Mouse (Mus musculus) heart, embryonic 13.5 days (tissue): ENCODE results near the gene Atxn7. TPM values are rescaled to one million over a fixed set of nuclear protein-coding genes. Genes with fewer than 3 reads are reported as not detected.

Source experiments
- ATAC-seq: fragments of 200-750 bp; cut with Nextera tagmentation; 2 replicates; pipeline ENCODE4 v1.8.0; 2017; ENCODE audit warnings: moderate TSS enrichment; ENCODE audit not compliant: insufficient number of reproducible peaks, low FRiP score, low TSS enrichment; ENCODE audit errors: extremely low read depth
- H3K27ac ChIP-seq: fragments of 300-500 bp; sonication (generic); replicated peaks from 2 replicates; pipeline ENCODE4 v1.5.1; 2015; ENCODE audit warnings: moderate library complexity, mild to moderate bottlenecking, inconsistent platforms
- H3K27me3 ChIP-seq: fragments of 300-500 bp; sonication (generic); replicated peaks from 2 replicates; pipeline ENCODE4 v1.6.1; 2015; ENCODE audit warnings: mild to moderate bottlenecking, inconsistent platforms
- H3K36me3 ChIP-seq: fragments of 300-500 bp; sonication (generic); 2 replicates; pipeline ENCODE4 v1.6.1; 2015; ENCODE audit warnings: mild to moderate bottlenecking, inconsistent platforms
- H3K4me1 ChIP-seq: fragments of 300-500 bp; sonication (generic); 2 replicates; pipeline ENCODE4 v1.6.1; 2015; ENCODE audit warnings: inconsistent platforms
- H3K4me2 ChIP-seq: fragments of 300-500 bp; sonication (generic); 2 replicates; pipeline ENCODE4 v1.6.1; 2015; ENCODE audit warnings: inconsistent platforms, mild to moderate bottlenecking, moderate library complexity
- H3K4me3 ChIP-seq: fragments of 300-500 bp; sonication (generic); 2 replicates; pipeline ENCODE4 v1.5.1; 2015; ENCODE audit warnings: moderate library complexity, mild to moderate bottlenecking, inconsistent platforms
- H3K9ac ChIP-seq: fragments of 300-500 bp; sonication (generic); 2 replicates; pipeline ENCODE4 v1.6.1; 2015; ENCODE audit warnings: inconsistent platforms, mild to moderate bottlenecking, moderate library complexity
- H3K9me3 ChIP-seq: fragments of 300-500 bp; sonication (generic); 2 replicates; pipeline ENCODE4 v1.6.1; 2016; ENCODE audit warnings: inconsistent platforms
- WGBS: fragments of 180-500 bp; shearing (Covaris S2); methylation state at CpG from one replicate; pipeline ENCODE4 v1.1.7; 2015; ENCODE audit warnings: mixed read lengths; 5-methylcytosine and 5-hydroxymethylcytosine counted together
- polyA plus RNA-seq: library from polyadenylated mRNA; unstranded; fragments of >200 nt; fragmentation: Nextera tagmentation; extraction: Ambion mirVana; gene quantifications from 2 replicates; pipeline ENCODE4 v1.2.1, GENCODE M21; 2015

Gene Atxn7
- polyA plus RNA-seq, 1 experiment from 2014 or later = 2.7 TPM

DNA sequence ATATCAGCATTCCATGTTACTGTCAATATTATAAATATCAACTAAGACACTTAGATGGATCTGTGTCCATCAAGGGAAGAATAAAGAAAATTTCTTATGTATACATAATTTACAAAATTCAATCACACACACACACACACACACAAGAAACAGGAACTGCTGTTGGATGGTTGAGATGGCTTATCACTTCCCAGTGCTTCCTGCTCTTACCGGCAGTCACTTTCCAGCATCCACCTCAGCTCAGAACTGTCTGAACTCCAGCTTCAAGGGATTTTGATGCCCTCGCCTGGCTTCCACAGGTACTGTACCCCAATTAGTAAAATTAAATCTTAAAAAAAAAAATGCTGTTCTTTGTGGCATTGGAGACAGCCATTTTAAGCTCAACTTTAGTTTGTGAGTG lies 27.2 kb downstream of the Atxn7 start:
- WGBS = 43% methylated on average over 2 of the region's 2 CpGs

GRCm38 (mm10) chr14:13990741-13991140 lies 29.5 kb downstream of the Atxn7 start:
- no peaks in the 10 kb centered on the region for H3K27me3 ChIP-seq
- WGBS = 75% methylated on average over 3 of the region's 3 CpGs
- ATAC-seq = no peak
- no peak overlapping the region for H3K4me2 ChIP-seq
- H3K9me3 ChIP-seq = no peaks in the 10 kb centered on the region
- no peaks in the 10 kb centered on the region for H3K36me3 ChIP-seq
- no peak overlapping the region for H3K4me3 ChIP-seq
- H3K27ac ChIP-seq = no peak overlapping the region
- H3K4me1 ChIP-seq = peaks cover 10% of the 10 kb centered on the region
- H3K9ac ChIP-seq = no peak overlapping the region

More for the DNA sequence above, 27.2 kb downstream of the Atxn7 start:
- Histone ChIP-seq H3K27ac (no peak overlapping the region), H3K4me2 (no peak overlapping the region), H3K4me1 (no peaks in the 10 kb centered on the region), H3K27me3 (no peaks in the 10 kb centered on the region), H3K9me3 (no peaks in the 10 kb centered on the region), H3K36me3 (no peaks in the 10 kb centered on the region), H3K4me3 (no peak overlapping the region), H3K9ac (no peak overlapping the region)
- no peak for ATAC-seq

DNA sequence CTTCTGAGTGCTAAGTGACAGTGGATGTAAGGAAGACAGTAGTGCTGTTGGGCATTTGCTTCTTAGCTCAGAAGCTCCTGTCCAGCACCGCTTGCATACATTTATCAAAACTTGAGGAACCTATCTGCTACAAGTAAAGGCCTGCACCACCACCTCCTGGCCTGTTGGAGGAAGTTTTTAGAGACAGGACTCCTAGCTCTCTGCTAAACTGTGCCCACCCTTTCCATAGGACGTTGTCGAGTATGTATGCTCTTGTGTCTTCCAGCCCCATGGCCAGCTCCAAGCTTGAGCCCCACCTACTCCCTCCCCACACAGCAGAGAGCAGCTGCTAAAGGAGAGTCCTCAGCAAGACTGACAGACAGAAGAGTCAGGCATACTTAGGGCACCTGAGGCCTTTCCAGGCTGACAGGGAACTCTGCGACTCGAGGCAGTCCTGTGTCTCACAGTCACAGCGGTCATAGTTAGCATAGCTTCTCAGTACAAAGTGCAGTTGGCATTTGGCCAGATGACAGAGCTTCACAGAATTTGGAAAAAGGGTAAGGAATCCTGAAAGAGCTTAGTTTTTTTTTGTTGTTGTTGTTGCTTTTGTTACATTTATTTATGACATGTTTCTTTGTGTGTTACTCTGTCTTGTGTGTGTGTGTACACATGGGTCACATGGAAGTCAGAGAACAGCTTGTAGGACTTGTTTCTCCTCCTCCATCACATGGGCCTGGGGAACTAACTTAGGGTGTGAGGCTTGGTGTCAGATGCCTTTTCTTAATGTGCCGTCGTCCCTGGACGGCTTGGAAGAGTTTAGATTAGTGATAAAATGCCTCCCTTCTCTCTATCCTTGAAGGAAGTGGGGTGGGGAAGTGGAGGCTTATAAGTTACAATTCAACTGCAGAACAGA lies 34.2 kb downstream of the Atxn7 start:
- Histone ChIP-seq H3K4me2 (no peak overlapping the region), H3K9me3 (no peaks in the 10 kb centered on the region)

DNA sequence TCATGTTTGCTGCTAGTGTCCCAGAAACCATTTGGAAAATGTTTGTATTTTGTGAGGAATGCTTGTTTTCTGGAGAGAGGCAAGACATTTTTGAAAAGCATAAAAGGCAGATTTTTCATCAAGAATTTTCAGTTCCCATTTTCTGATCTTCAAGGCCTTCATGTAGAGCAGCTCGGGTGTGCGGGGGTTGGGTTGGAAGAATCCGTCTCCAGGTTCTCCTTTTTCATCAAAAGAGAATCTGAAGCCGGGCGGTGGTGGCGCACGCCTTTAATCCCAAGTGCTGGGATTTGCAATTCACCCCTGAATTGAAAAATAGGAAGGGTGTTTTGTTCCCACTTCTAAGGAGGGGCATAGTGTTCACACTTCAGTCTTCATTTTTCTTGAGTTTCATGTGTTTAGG lies 41.5 kb downstream of the Atxn7 start:
- Histone ChIP-seq H3K27me3 (no peaks in the 10 kb centered on the region), H3K4me3 (no peak overlapping the region), H3K27ac (no peak overlapping the region), H3K4me2 (no peak overlapping the region), H3K9me3 (no peaks in the 10 kb centered on the region), H3K36me3 (0 out of 2 replicates have a peak, but pooled peaks cover 4% of the 10 kb centered on the region), H3K4me1 (no peaks in the 10 kb centered on the region), H3K9ac (no peak overlapping the region)
- 86% methylated on average over 7 of the region's 7 CpGs for WGBS
- ATAC-seq = no peak

More for the DNA sequence above, 34.2 kb downstream of the Atxn7 start:
- no peaks in the 10 kb centered on the region for H3K36me3 ChIP-seq
- WGBS = 27% methylated on average over 9 of the region's 9 CpGs
- 0 out of 2 replicates have a peak overlapping the region, but pooled peaks have one; percentile 24 for H3K9ac ChIP-seq
- H3K27ac ChIP-seq = 0 out of 2 replicates have a peak overlapping the region, but pooled peaks have one; percentile 31
- peaks cover 19% of the 10 kb centered on the region for H3K4me1 ChIP-seq
- no peaks in the 10 kb centered on the region for H3K27me3 ChIP-seq
- no peak for ATAC-seq
- H3K4me3 ChIP-seq = no peak overlapping the region

DNA sequence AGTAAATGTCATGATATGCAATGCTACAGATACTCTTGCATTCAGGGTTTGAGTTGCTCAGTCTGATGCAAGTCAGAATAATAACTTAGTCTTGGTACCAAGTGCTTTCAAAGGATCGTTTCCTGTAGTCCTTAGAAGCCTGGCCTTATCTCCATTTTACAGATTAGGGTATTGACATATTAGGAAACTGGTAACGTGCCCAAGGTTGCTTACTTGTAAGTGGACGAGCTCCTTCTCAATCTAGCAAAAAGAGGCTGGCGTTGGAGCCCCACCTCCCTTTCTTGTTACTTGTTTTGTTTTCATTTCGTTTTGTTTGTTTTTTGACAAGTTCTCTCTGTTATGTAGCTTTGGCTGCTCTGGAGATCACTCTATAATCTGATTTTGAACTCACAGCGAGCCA lies 48.5 kb downstream of the Atxn7 start:
- ATAC-seq = no peak
- Histone ChIP-seq H3K4me1 (peaks cover 16% of the 10 kb centered on the region), H3K4me3 (no peak overlapping the region), H3K9me3 (no peaks in the 10 kb centered on the region), H3K9ac (no peak overlapping the region), H3K27me3 (no peaks in the 10 kb centered on the region), H3K36me3 (peaks cover under 1% of the 10 kb centered on the region; the same call in 1 of the 2 replicates), H3K27ac (no peak overlapping the region), H3K4me2 (no peak overlapping the region)
- 38% methylated on average over 6 of the region's 6 CpGs for WGBS

DNA sequence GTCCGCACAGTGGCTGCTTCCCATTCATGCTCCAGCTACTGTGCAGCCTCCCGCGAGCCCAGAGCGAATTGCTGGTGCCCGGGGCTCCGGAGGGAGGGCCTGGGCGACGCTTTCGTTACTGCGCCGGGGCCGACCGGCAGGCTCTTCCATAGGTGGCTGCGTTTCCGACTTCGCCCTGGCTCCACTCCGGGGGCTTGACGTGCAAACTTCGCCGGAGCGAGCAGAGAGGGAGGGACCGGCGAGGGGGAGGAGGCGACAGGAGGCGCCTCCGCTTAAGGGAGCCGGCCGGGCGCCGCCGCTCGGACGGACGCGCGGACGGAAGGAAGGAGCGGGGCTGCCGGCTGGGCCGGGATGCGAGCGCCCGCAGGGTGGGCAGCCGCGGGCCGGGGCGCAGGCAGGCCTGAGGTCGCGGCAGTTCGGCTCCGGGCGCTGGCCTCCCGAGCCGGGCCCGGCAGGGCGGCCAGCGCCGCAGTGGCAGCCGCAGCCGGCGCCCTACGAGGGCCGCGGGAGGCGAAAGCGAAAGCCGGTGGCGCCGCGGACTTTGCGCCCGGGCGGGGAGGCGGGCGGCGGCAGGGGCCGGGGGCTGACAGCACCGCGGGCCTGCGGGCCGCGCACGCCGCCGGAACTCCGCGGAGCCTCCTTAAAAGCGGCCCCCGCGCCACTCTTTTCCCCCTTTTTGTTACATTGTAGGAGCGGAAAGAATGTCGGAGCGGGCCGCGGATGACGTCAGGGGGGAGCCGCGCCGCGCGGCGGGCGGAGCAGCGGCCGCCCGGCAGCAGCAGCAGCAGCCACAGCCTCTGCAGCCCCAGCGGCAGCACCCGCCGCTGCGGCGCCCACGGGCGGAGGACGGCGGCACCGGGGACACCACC lies 51.4 kb downstream of the Atxn7 start:
- Histone ChIP-seq H3K4me1 (peaks cover 16% of the 10 kb centered on the region), H3K27me3 (no peaks in the 10 kb centered on the region), H3K4me2 (peak overlapping the region; percentile 95), H3K36me3 (peaks cover 16% of the 10 kb centered on the region), H3K9me3 (no peaks in the 10 kb centered on the region), H3K9ac (peak overlapping the region; percentile 99), H3K4me3 (peak overlapping the region; percentile 89), H3K27ac (peak overlapping the region; percentile 99)
- WGBS = under 1% methylated on average over 74 of the region's 116 CpGs
- peak; percentile 83 for ATAC-seq

- peaks cover 21% of the 10 kb centered on the region for H3K36me3 ChIP-seq
- peak overlapping the region; percentile 99 for H3K9ac ChIP-seq
- peak; percentile 43; the same call in 1 of the 2 replicates for ATAC-seq
- no peaks in the 10 kb centered on the region for H3K27me3 ChIP-seq
- H3K4me2 ChIP-seq = peak overlapping the region; percentile 95
- H3K27ac ChIP-seq = peak overlapping the region; percentile 99
- H3K9me3 ChIP-seq = no peaks in the 10 kb centered on the region
- peaks cover 16% of the 10 kb centered on the region for H3K4me1 ChIP-seq
- H3K4me3 ChIP-seq = peak overlapping the region; percentile 89
- 0% methylated on average over 13 of the region's 27 CpGs for WGBS
These were observed 52.0 kb downstream of the Atxn7 start for GRCm38 (mm10) chr14:14013252-14013711.

DNA sequence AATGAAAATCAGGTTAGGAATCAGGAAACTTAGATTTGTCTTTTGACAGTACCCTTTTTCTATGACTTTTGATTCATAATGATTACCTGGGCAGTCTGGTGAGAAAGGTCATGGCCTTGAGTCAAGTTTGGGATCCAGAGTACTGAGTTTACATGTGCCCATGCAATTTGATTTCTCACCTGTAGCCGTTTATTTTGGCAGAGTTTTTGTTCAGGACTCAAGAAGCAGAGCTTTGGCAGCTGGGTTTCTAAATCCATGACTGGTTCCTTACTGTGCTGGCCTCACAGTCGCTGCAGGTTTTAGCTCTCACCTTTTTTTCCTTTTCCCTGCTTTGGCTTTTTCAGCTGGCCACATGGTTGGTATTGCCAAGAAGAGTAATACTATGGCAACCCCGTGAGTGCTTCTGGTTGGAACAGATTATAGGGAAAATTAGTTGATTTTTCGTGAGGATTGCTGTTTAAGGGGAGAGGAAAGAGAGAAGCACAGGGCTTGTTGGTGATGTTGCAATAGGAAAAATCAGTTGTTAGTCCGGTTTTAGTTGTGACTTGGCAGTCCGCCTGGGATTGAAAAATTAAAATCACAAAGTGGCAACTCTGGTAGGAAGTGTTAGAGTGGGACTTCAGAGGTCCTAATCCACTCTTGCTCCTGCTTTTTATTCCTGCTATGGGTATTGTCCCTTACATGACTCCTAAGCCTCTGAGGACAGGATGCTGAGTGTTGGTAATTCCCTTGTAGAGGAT lies 53.6 kb downstream of the Atxn7 start:
- Histone ChIP-seq H3K4me3 (no peak overlapping the region), H3K27me3 (no peaks in the 10 kb centered on the region), H3K4me1 (peaks cover 14% of the 10 kb centered on the region), H3K4me2 (no peak overlapping the region), H3K9me3 (no peaks in the 10 kb centered on the region), H3K9ac (no peak overlapping the region), H3K27ac (no peak overlapping the region), H3K36me3 (peaks cover 24% of the 10 kb centered on the region)
- no peak for ATAC-seq
- 80% methylated on average over 6 of the region's 6 CpGs for WGBS

- H3K36me3 ChIP-seq = peaks cover 40% of the 10 kb centered on the region
- H3K4me1 ChIP-seq = no peaks in the 10 kb centered on the region; the same call in 1 of the 2 replicates
- H3K4me2 ChIP-seq = no peak overlapping the region
- no peaks in the 10 kb centered on the region for H3K9me3 ChIP-seq
- H3K27me3 ChIP-seq = no peaks in the 10 kb centered on the region
- no peak overlapping the region for H3K9ac ChIP-seq
- H3K4me3 ChIP-seq = no peak overlapping the region
- no peak overlapping the region for H3K27ac ChIP-seq
- 73% methylated on average over 6 of the region's 6 CpGs for WGBS
- ATAC-seq = no peak
These were observed 58.1 kb downstream of the Atxn7 start for GRCm38 (mm10) chr14:14019155-14019894.

DNA sequence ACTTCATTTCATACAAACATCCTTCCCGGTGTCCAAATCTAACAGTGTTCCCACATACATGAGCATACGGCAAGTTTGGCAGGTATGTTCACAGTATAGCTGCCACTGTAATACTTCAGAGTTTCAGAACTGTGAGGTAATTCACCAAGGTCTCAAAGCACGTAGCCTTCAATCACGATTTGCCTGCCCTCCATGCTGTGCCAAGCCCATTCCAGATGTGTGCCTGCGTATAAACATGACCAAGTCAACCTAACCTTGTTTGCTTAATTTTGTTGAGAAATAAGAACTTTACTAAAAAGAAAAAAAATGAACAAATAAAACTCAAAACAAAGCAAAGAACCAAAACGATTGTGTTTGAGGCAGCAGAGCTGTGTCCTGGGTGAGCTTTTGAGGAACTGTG lies 60.0 kb downstream of the Atxn7 start:
- 90% methylated on average over 6 of the region's 6 CpGs for WGBS
- no peak overlapping the region for H3K4me3 ChIP-seq
- H3K9ac ChIP-seq = no peak overlapping the region
- no peak overlapping the region for H3K27ac ChIP-seq
- no peaks in the 10 kb centered on the region for H3K4me1 ChIP-seq
- H3K9me3 ChIP-seq = no peaks in the 10 kb centered on the region
- H3K27me3 ChIP-seq = no peaks in the 10 kb centered on the region
- no peak overlapping the region for H3K4me2 ChIP-seq
- H3K36me3 ChIP-seq = peaks cover 32% of the 10 kb centered on the region
- no peak for ATAC-seq
